Comparison of ENCODE assay signal across 23 mouse cellular contexts in the genomic region with DNA sequence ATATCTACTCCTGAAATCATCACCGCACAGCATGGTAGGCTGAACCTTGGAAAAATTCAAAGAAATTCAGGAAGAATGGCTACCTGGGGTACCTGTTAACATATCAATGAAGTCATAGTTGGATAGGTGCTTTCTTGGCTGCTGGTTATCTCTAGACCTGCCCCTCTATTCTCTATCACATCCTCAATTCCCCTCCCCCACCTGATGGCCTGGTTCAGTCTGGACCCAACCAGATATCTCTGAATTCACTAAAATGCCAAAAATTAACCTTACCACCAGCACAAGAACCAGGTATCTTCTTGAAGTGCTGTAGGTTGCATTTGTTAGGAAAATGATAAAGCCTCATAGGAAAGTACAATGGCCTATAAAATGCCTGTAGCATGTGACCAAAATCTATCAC. TPM values are rescaled to one million over a fixed set of nuclear protein-coding genes. Genes with fewer than 3 reads are reported as not detected.
A peak's percentile ranks its signal among the peaks of the same experiment; 100 is the strongest.
DNase-seq lines count a peak whose midpoint lies in the region; TF ChIP-seq lines count a peak whose summit lies in the region.
"Not testable (repeated sequence)": the region's sequence is repeated elsewhere in the genome, so short reads cannot be mapped to it uniquely, and the experiment has no call there.
"Had no signal": no experiment of that assay in that cellular context is flagged by ENCODE, and none has a peak within 500 bp of the region (broad histone marks: within the 10 kb centered on the region; RNA-seq: fewer than 3 reads in every experiment).

No protein-coding gene starts in this region.

- not testable (repeated sequence) for H3K27me3 ChIP-seq in E14TG2a.4 (ENCODE audit: insufficient read depth, low read length); ES-Bruce4 (ENCODE audit: control insufficient read depth, insufficient read depth, low read length, poor library complexity, severe bottlenecking)

- peaks cover 27% of the 10 kb centered on the region for H3K36me3 ChIP-seq in E14TG2a.4 (ENCODE audit: insufficient read depth, low read length)
- H3K36me3 ChIP-seq in ES-Bruce4 (ENCODE audit: control insufficient read depth, insufficient read depth, low read length, poor library complexity, severe bottlenecking); ES-E14 (ENCODE audit: control insufficient read depth, insufficient read depth, low read length, poor library complexity, severe bottlenecking): not testable (repeated sequence)

- H3K9me3 ChIP-seq in E14TG2a.4 (ENCODE audit: low read length); ES-Bruce4 (replicated peaks; ENCODE audit: control insufficient read depth, insufficient read depth, low read length, poor library complexity, severe bottlenecking); ES-E14 (ENCODE audit: control insufficient read depth, insufficient read depth, low read depth, low read length): not testable (repeated sequence)

- H3K4me3 ChIP-seq in E14TG2a.4 (replicated peaks; ENCODE audit: low read length), result peak overlapping the region; percentile 86
- peak overlapping the region; percentile 5; the same call in 1 of the 2 replicates for H3K4me3 ChIP-seq in ES-Bruce4 (ENCODE audit: low read depth, low read length)
- H3K4me3 ChIP-seq in ES-E14 (ENCODE audit: insufficient read depth in 1 of 2, low read depth in 1 of 2, low read length in 2 of 2, poor library complexity in 1 of 2, severe bottlenecking in 1 of 2), result peak overlapping the region; percentile 64 to 87

- not testable (repeated sequence) for H3K9ac ChIP-seq in ES-Bruce4 (ENCODE audit: low read depth, poor library complexity, severe bottlenecking); ES-E14 (ENCODE audit: insufficient read depth, low read depth, low read length, poor library complexity, severe bottlenecking)

- not testable (repeated sequence) for TF ChIP-seq POLR2A in ES-Bruce4 (IDR thresholded peaks at IDR 0.05; ENCODE audit: insufficient read depth, low read length)

- H3K27ac ChIP-seq in ES-Bruce4 (ENCODE audit: insufficient read depth, low read length), result not testable (repeated sequence)
- peak overlapping the region; percentile 85; the same call in 1 of the 2 replicates for H3K27ac ChIP-seq in ES-E14 (ENCODE audit: insufficient read depth, low read depth, low read length, poor library complexity, severe bottlenecking)

- TF ChIP-seq EP300 in ES-Bruce4 (IDR thresholded peaks at IDR 0.05; ENCODE audit: insufficient read depth, low read depth, low read length), result not testable (repeated sequence)

- peaks cover 55% of the 10 kb centered on the region for H3K4me1 ChIP-seq in E14TG2a.4 (replicated peaks; ENCODE audit: low read depth, low read length)
- H3K4me1 ChIP-seq in ES-Bruce4 (ENCODE audit: control insufficient read depth, insufficient read depth, low read length); ES-E14 (ENCODE audit: control insufficient read depth in 2 of 2, insufficient read depth in 2 of 2, low read length in 2 of 2, poor library complexity in 1 of 2): not testable (repeated sequence)

- TF ChIP-seq CTCF in E14TG2a.4 (conservative IDR thresholded peaks at IDR 0.05; ENCODE audit: low read length); ES-Bruce4 (IDR thresholded peaks at IDR 0.05; ENCODE audit: low read depth, low read length): not testable (repeated sequence)

- in situ Hi-C loops in ES-E14 (cut with MboI; ENCODE audit: low sequenced_read_pairs in 2 of 2, unreplicated experiment in 2 of 2), result not testable (repeated sequence)

- DNase-seq in ES-CJ7 (ENCODE audit: low read depth, low spot score) (peak; percentile 94), ES-E14 (ENCODE audit: low read depth, low spot score) (peak; percentile 79), R1 (ENCODE audit: low read depth, low spot score) (peak; percentile 94), ZHBTc4 (ENCODE audit: low read depth, low spot score) (peak; percentile 81)
- peak; percentile 64 for DNase-seq in heart, adult 11 months

RNA-seq across cellular contexts. Expression of a gene that starts 1.3 kb away (rescaled TPM):
- 20.2 and 25.5 TPM in 2 replicates for polyA plus RNA-seq in ES-Bruce4 (2011; ENCODE audit: insufficient read depth, insufficient read length, low read depth, missing spikeins)
- 91.3 and 133 TPM in 2 replicates for total RNA-seq in ES-E14 (2012; rRNA removed)
- total RNA-seq: adrenal gland, adult 18-20 months; adrenal gland, adult 2 months; adrenal gland, adult 8-10 months; adrenal gland, postnatal 10 days; adrenal gland, postnatal 14 days; adrenal gland, postnatal 25 days; adrenal gland, postnatal 36 days; adrenal gland, postnatal 4 days; CH12.LX; MEL had no signal
- polyA plus RNA-seq: adrenal gland, adult 2 months; brain, embryonic 14.5 days; C2C12; CD4-positive, CD25-positive, alpha-beta regulatory T cell, adult 4 months; cerebellum, adult 2 months; G1E; Patski had no signal

Comparison
In these comparisons a context has a peak if more than half of its experiments do, and no peak if none do; other contexts are left out.
1. H3K4me3 ChIP-seq: peak in every context shown above with its lines; median percentile 86 in E14TG2a.4; 76 in ES-E14; 5 in ES-Bruce4.